9 mouse cellular contexts compared by ENCODE assay signal in genomic region chr5:35388491-35389111, GRCm38 (mm10). TPM values are rescaled to one million over a fixed set of nuclear protein-coding genes. Genes with fewer than 3 reads are reported as not detected.
DNase-seq lines count a peak whose midpoint lies in the region; ATAC-seq and TF ChIP-seq lines count a peak whose summit lies in the region.
"Had no signal": no experiment of that assay in that cellular context is flagged by ENCODE, and none has a peak within 500 bp of the region (broad histone marks: within the 10 kb centered on the region; RNA-seq: fewer than 3 reads in every experiment).

Hmx1 (plus strand) TSS chr5:35389108.

- peak within 1 kb of the TSS; percentile 62 for H3K4me2 ChIP-seq in heart, embryonic 14.5 days (ENCODE audit: low read length)
- peak within 1 kb of the TSS; percentile 47 for H3K4me2 ChIP-seq in hindbrain, postnatal 0 days (ENCODE audit: low read depth, low read length)

- peaks cover 0 to 11% of the 10 kb centered on the region in 2 experiments; a peak in 3 of 4 replicates for H3K4me1 ChIP-seq in heart, embryonic 14.5 days (ENCODE audit: control insufficient read depth in 2 of 2, insufficient read depth in 2 of 2, low read length in 2 of 2)
- no peaks in the 10 kb centered on the region for H3K4me1 ChIP-seq in hindbrain, postnatal 0 days (ENCODE audit: insufficient read depth, low read length)

- no peaks in the 10 kb centered on the region for H3K36me3 ChIP-seq in heart, embryonic 14.5 days (ENCODE audit: control insufficient read depth, insufficient read depth, low read length)
- H3K36me3 ChIP-seq in hindbrain, postnatal 0 days (ENCODE audit: insufficient read depth, low read length) = no peaks in the 10 kb centered on the region

- H3K4me3 ChIP-seq in heart, embryonic 14.5 days (ENCODE audit: control insufficient read depth in 1 of 2, insufficient read depth in 1 of 2, low read depth in 1 of 2, low read length in 2 of 2) = peak within 1 kb of the TSS; percentile 43 to 49
- peak within 1 kb of the TSS; percentile 27 for H3K4me3 ChIP-seq in hindbrain, postnatal 0 days (ENCODE audit: low read length)

- H3K27ac ChIP-seq in heart, embryonic 14.5 days (replicated peaks in 1 of 2; ENCODE audit: control insufficient read depth in 1 of 2, insufficient read depth in 1 of 2, low read depth in 2 of 2, low read length in 2 of 2) = no peak within 1 kb of the TSS
- H3K27ac ChIP-seq in hindbrain, postnatal 0 days = no peak within 1 kb of the TSS

- intact Hi-C loops in left cerebral cortex, postnatal 25 days (cut with DNase I) = loop anchor here (10.0 kb wide), 1 partner anchor 1954 kb away; the partner anchor contains the start of gene Nkx1-1

- H3K9ac ChIP-seq in heart, embryonic 14.5 days (ENCODE audit: low read length) = no peak within 1 kb of the TSS
- no peak within 1 kb of the TSS for H3K9ac ChIP-seq in hindbrain, postnatal 0 days (replicated peaks; ENCODE audit: low read length)

- DNase-seq in heart, adult 8-10 months (ENCODE audit: low spot score) = no peak
- DNase-seq in embryo, embryonic 11 days = peak; percentile 89
- DNase-seq in hindbrain, postnatal 0 days (ENCODE audit: low spot score) = peak; percentile 49
- DNase-seq in neural tube, embryonic 10.5 days (ENCODE audit: extremely low spot score, low spot score) = peak; percentile 88
- no peak for DNase-seq in MN1 (ENCODE audit: low spot score)
- DNase-seq in spleen, postnatal 4 days (ENCODE audit: low spot score in 2 of 2) = no peak
- DNase-seq in left cerebral cortex, postnatal 25 days (ENCODE audit: low spot score in 2 of 2) = no peak

- no peak for TF ChIP-seq CTCF in hindbrain, postnatal 0 days (IDR thresholded peaks at IDR 0.05; ENCODE audit: low read depth)

- peaks cover 7% of the 10 kb centered on the region for H3K9me3 ChIP-seq in heart, embryonic 14.5 days (ENCODE audit: control insufficient read depth, low read length)
- H3K9me3 ChIP-seq in hindbrain, postnatal 0 days (ENCODE audit: low read length) = no peaks in the 10 kb centered on the region

- WGBS in heart, embryonic 14.5 days = under 1% methylated on average over 63 of the region's 71 CpGs
- WGBS in hindbrain, postnatal 0 days = under 1% methylated on average over 48 of the region's 71 CpGs

- peaks cover 100% of the 10 kb centered on the region for H3K27me3 ChIP-seq in heart, embryonic 14.5 days (ENCODE audit: control insufficient read depth, insufficient read depth, low read length)
- peaks cover 100% of the 10 kb centered on the region for H3K27me3 ChIP-seq in hindbrain, postnatal 0 days (ENCODE audit: insufficient read depth, low read length)

- ATAC-seq in heart, embryonic 14.5 days (ENCODE audit: insufficient number of reproducible peaks, insufficient read depth, low FRiP score, low read depth) = peak; percentile 49; the same call in 1 of the 2 replicates
- ATAC-seq in hindbrain, postnatal 0 days = peak; percentile 73; the same call in 1 of the 2 replicates

RNA-seq across cellular contexts. Expression of gene Hmx1, which starts in this region (rescaled TPM):
- polyA plus RNA-seq in heart, embryonic 14.5 days (2014; fragmentation: Nextera tagmentation; extraction: Ambion mirVana) = not detected in 2 replicates
- not detected for total RNA-seq in heart, adult 8-10 months (2022)
- not detected in 2 replicates for total RNA-seq in hindbrain, postnatal 0 days (2014; rRNA removed)
- polyA plus RNA-seq in hindbrain, postnatal 0 days (2015; fragmentation: Nextera tagmentation; extraction: Ambion mirVana) = not detected in 2 replicates
- total RNA-seq in left cerebral cortex, postnatal 25 days (2021) = not detected
- total RNA-seq: heart, postnatal 10 days had no signal

Comparison
In these comparisons a context has a peak if more than half of its experiments do, and no peak if none do; other contexts are left out.
1. Peak in ATAC-seq, H3K4me3 ChIP-seq and H3K4me2 ChIP-seq in heart, embryonic 14.5 days; RNA of the gene not detected or under 1 TPM.
2. Peak in DNase-seq, ATAC-seq, H3K4me3 ChIP-seq and H3K4me2 ChIP-seq in hindbrain, postnatal 0 days; RNA of the gene not detected or under 1 TPM.
3. DNase-seq: peak in embryo, embryonic 11 days (single experiment) and neural tube, embryonic 10.5 days (single experiment); none in heart, adult 8-10 months (single experiment), MN1 (single experiment), spleen, postnatal 4 days (0 of 2) and left cerebral cortex, postnatal 25 days (0 of 2).